Mouse (Mus musculus): Measurements from ENCODE around the gene Rnf181.

- TF ChIP-seq POLR2A (IDR thresholded peaks at IDR 0.05; ENCODE audit: borderline replicate concordance, insufficient read depth, low read length) (no peak), CTCF (IDR thresholded peaks at IDR 0.05; ENCODE audit: borderline replicate concordance, insufficient read depth, low read depth, low read length) (no peak)
Observed at GRCm38 (mm10) chr6:72345633-72346032, 21.1 kb downstream of the Rnf181 start.

Measured in cerebellum, adult 2 months (tissue).